Mouse (Mus musculus) gastrocnemius, postnatal 36 days (tissue): Measurements from ENCODE around the gene Gm42906. TPM values are rescaled to one million over a fixed set of nuclear protein-coding genes. Genes with fewer than 3 reads are reported as not detected.

ENCODE experiments used
- DNase-seq, 2 experiments: peaks; one replicate each; pipeline ENCODE4 v3.0.0; 2022
- intact Hi-C: fragments of 180-260 bp; cut with DNase I; formaldehyde crosslinking; loops from one replicate; pipeline ENCODE4 v1.15.1; 2025
- total RNA-seq, 2 experiments: library from RNA; stranded (reverse); gene quantifications; 2 replicates each; pipeline ENCODE4 v1.2.3; 2021

The Gm42906 gene
- total RNA-seq, 2 experiments from 2014 or later, result not detected

GRCm38 (mm10) chr5:151090996-151091395, 337.0 kb downstream of the Gm42906 start:
- intact Hi-C loops, result no loop called here
- no peak for DNase-seq

GRCm38 (mm10) chr5:151089201-151089600, 338.8 kb downstream of the Gm42906 start:
- no peak for DNase-seq
- intact Hi-C loops, result no loop called here

- intact Hi-C loops, result no loop called here
- DNase-seq, result no peak
Observed at GRCm38 (mm10) chr5:151086425-151087202, 341.3 kb downstream of the Gm42906 start.

GRCm38 (mm10) chr5:151085749-151086148, 342.2 kb downstream of the Gm42906 start:
- no peak for DNase-seq
- intact Hi-C loops, result no loop called here

- intact Hi-C loops, result no loop called here
- DNase-seq, result no peak
Observed at GRCm38 (mm10) chr5:151080276-151080675, 347.7 kb downstream of the Gm42906 start.

GRCm38 (mm10) chr5:151077953-151078352, 350.0 kb downstream of the Gm42906 start:
- intact Hi-C loops, result no loop called here

GRCm38 (mm10) chr5:151076917-151077316, 351.0 kb downstream of the Gm42906 start:
- DNase-seq, result no peak
- intact Hi-C loops, result no loop called here

More at GRCm38 (mm10) chr5:151077953-151078352, 350.0 kb downstream of the Gm42906 start:
- DNase-seq, result no peak

GRCm38 (mm10) chr5:151074282-151074681, 353.7 kb downstream of the Gm42906 start:
- no peak for DNase-seq
- intact Hi-C loops, result no loop called here

GRCm38 (mm10) chr5:151071430-151071829, 356.5 kb downstream of the Gm42906 start:
- intact Hi-C loops, result no loop called here

GRCm38 (mm10) chr5:151070896-151071295, 357.1 kb downstream of the Gm42906 start:
- intact Hi-C loops, result no loop called here

More at GRCm38 (mm10) chr5:151071430-151071829, 356.5 kb downstream of the Gm42906 start:
- no peak for DNase-seq

GRCm38 (mm10) chr5:151069569-151069968, 358.4 kb downstream of the Gm42906 start:
- DNase-seq, result no peak
- intact Hi-C loops, result no loop called here

More at GRCm38 (mm10) chr5:151070896-151071295, 357.1 kb downstream of the Gm42906 start:
- no peak for DNase-seq

- intact Hi-C loops, result no loop called here
- no peak for DNase-seq
Observed at GRCm38 (mm10) chr5:151066016-151066415, 361.9 kb downstream of the Gm42906 start.

GRCm38 (mm10) chr5:151065228-151065627, 362.7 kb downstream of the Gm42906 start:
- no peak for DNase-seq
- intact Hi-C loops, result no loop called here

- intact Hi-C loops, result no loop called here
- no peak for DNase-seq
Observed at GRCm38 (mm10) chr5:151061942-151062341, 366.0 kb downstream of the Gm42906 start.

GRCm38 (mm10) chr5:151060476-151060875, 367.5 kb downstream of the Gm42906 start:
- DNase-seq, result no peak
- intact Hi-C loops, result no loop called here

- intact Hi-C loops, result no loop called here
- DNase-seq, result no peak
Observed at GRCm38 (mm10) chr5:151059772-151060171, 368.2 kb downstream of the Gm42906 start.

GRCm38 (mm10) chr5:151059352-151059751, 368.6 kb downstream of the Gm42906 start:
- DNase-seq, result no peak
- intact Hi-C loops, result no loop called here

GRCm38 (mm10) chr5:151057716-151058115, 370.2 kb downstream of the Gm42906 start:
- no peak for DNase-seq
- intact Hi-C loops, result no loop called here

GRCm38 (mm10) chr5:151056920-151057294, 371.1 kb downstream of the Gm42906 start:
- intact Hi-C loops, result no loop called here
- DNase-seq, result no peak

- intact Hi-C loops, result no loop called here
- DNase-seq, result no peak
Observed at GRCm38 (mm10) chr5:151056255-151056919, 371.6 kb downstream of the Gm42906 start.

GRCm38 (mm10) chr5:151055426-151056090, 372.4 kb downstream of the Gm42906 start:
- no peak for DNase-seq
- intact Hi-C loops, result no loop called here
